Mouse (Mus musculus) brain, embryonic 14.5 days (tissue): Measurements from ENCODE around the gene Mylk4.

Experiments
- CTCF ChIP-seq: fragments of 200-500 bp; IDR thresholded peaks from 2 replicates; pipeline ENCODE4 v1.5.1; 2012; ENCODE audit warnings: inconsistent platforms, mild to moderate bottlenecking, moderate library complexity, borderline replicate concordance; ENCODE audit not compliant: insufficient read depth, insufficient read length; ENCODE audit errors: extremely low read depth
- POLR2A ChIP-seq: fragments of 200-500 bp; IDR thresholded peaks from 2 replicates; pipeline ENCODE4 v1.6.1; 2012; ENCODE audit warnings: mild to moderate bottlenecking, inconsistent platforms, borderline replicate concordance; ENCODE audit not compliant: poor library complexity, insufficient read depth, insufficient read length, severe bottlenecking; ENCODE audit errors: extremely low read depth

GRCm38 (mm10) chr13:32828886-32829285 lies 45.1 kb upstream of the Mylk4 start:
- no peak for TF ChIP-seq CTCF
- no peak for TF ChIP-seq POLR2A
